Mouse (Mus musculus): ENCODE measurements at regions not wholly inside any gene's neighbourhood (a gene's known extent, or its start where the extent isn't known, plus 50 kb on each side); places are given as distances from the start of the nearest gene placed in this dataset.

DNA sequence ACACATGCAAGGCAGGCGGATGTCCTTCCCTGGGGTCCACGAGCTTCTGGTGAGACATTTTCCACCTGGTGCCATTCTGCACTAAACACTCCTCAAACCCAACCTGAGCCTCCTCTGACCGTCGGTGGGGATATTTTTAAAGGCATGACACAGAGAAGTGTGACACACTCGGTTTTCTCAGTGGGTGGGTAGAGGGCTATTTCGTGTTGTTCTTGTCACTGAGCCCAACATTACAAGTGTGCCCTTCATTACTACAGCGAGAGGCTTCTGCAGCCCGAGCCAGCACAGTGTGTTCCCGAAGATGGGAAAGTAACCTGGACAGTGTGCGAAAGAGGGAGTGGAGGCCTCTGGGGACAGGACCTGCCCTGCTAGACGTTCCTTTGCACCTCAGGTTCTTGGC, 171.0 kb upstream of the Sox9 start:
- TF ChIP-seq CTCF (IDR thresholded peaks at IDR 0.05; ENCODE audit: insufficient read depth, low read depth, low read length) (no peak), POLR2A (IDR thresholded peaks at IDR 0.05; ENCODE audit: insufficient read depth, low read depth, low read length) (no peak)
